Mouse (Mus musculus): Measurements from ENCODE around the gene Kalrn.

Kalrn gene

GRCm38 (mm10) chr16:34260971-34261924 lies 312.1 kb downstream of the Kalrn start:
- DNase-seq (ENCODE audit: low spot score): no peak

- no peak for DNase-seq (ENCODE audit: low spot score)
These were observed 318.7 kb downstream of the Kalrn start for GRCm38 (mm10) chr16:34254646-34255022.

- no peak for DNase-seq (ENCODE audit: low spot score)
These were observed 319.2 kb downstream of the Kalrn start for GRCm38 (mm10) chr16:34254002-34254645.

GRCm38 (mm10) chr16:34252670-34253069 lies 320.7 kb downstream of the Kalrn start:
- no peak for DNase-seq (ENCODE audit: low spot score)

- DNase-seq (ENCODE audit: low spot score): no peak
These were observed 325.1 kb downstream of the Kalrn start for GRCm38 (mm10) chr16:34248256-34248655.

GRCm38 (mm10) chr16:34241936-34242729 lies 331.2 kb downstream of the Kalrn start:
- no peak for DNase-seq (ENCODE audit: low spot score)

- DNase-seq (ENCODE audit: low spot score): no peak
These were observed 333.7 kb downstream of the Kalrn start for GRCm38 (mm10) chr16:34239618-34240017.

- no peak for DNase-seq (ENCODE audit: low spot score)
These were observed 336.3 kb downstream of the Kalrn start for GRCm38 (mm10) chr16:34236898-34237611.

- no peak for DNase-seq (ENCODE audit: low spot score)
These were observed 338.2 kb downstream of the Kalrn start for GRCm38 (mm10) chr16:34235086-34235485.

- no peak for DNase-seq (ENCODE audit: low spot score)
These were observed 341.4 kb downstream of the Kalrn start for GRCm38 (mm10) chr16:34231952-34232351.

GRCm38 (mm10) chr16:34231146-34231545 lies 342.2 kb downstream of the Kalrn start:
- DNase-seq (ENCODE audit: low spot score): no peak

GRCm38 (mm10) chr16:34229350-34229749 lies 344.0 kb downstream of the Kalrn start:
- no peak for DNase-seq (ENCODE audit: low spot score)

GRCm38 (mm10) chr16:34228661-34229060 lies 344.7 kb downstream of the Kalrn start:
- no peak for DNase-seq (ENCODE audit: low spot score)

GRCm38 (mm10) chr16:34212160-34212559 lies 361.2 kb downstream of the Kalrn start:
- no peak for DNase-seq (ENCODE audit: low spot score)

- no peak for DNase-seq (ENCODE audit: low spot score)
These were observed 362.1 kb downstream of the Kalrn start for GRCm38 (mm10) chr16:34211243-34211642.

GRCm38 (mm10) chr16:34208748-34209147 lies 364.6 kb downstream of the Kalrn start:
- DNase-seq (ENCODE audit: low spot score): no peak

- no peak for DNase-seq (ENCODE audit: low spot score)
These were observed 365.4 kb downstream of the Kalrn start for GRCm38 (mm10) chr16:34207972-34208371.

GRCm38 (mm10) chr16:34204527-34205139 lies 368.7 kb downstream of the Kalrn start:
- no peak for DNase-seq (ENCODE audit: low spot score)

GRCm38 (mm10) chr16:34199543-34199942 lies 373.8 kb downstream of the Kalrn start:
- DNase-seq (ENCODE audit: low spot score): no peak

GRCm38 (mm10) chr16:34192959-34193842 lies 380.1 kb downstream of the Kalrn start:
- peak; percentile 12 for DNase-seq (ENCODE audit: low spot score)
